Mouse (Mus musculus) ES-E14 (cell line): ENCODE results near the gene Pnlip. TPM values are rescaled to one million over a fixed set of nuclear protein-coding genes. Genes with fewer than 3 reads are reported as not detected.

ENCODE experiments used
- DNase-seq: peaks from one replicate; pipeline ENCODE4 v3.0.0-alpha.2; 2013; ENCODE audit warnings: low read depth, low spot score
- H3K27ac ChIP-seq: 2 replicates; pipeline ENCODE4 v1.5.1; 2012; ENCODE audit warnings: low read depth, mild to moderate bottlenecking, low read length, moderate library complexity, mixed read lengths; ENCODE audit not compliant: poor library complexity, insufficient read depth, severe bottlenecking
- H3K36me3 ChIP-seq: 2 replicates; pipeline ENCODE4 v1.6.1; 2012; ENCODE audit warnings: mild to moderate bottlenecking, low read length, moderate library complexity, mixed read lengths; ENCODE audit not compliant: control insufficient read depth, poor library complexity, insufficient read depth, severe bottlenecking
- H3K4me1 ChIP-seq, 2 experiments: fragments of 150-350 bp in 1 of 2; sonication (generic) in 1 of 2; 2 replicates each; pipeline ENCODE4 v1.6.1; 2012; ENCODE audit warnings: low read length in 2 of 2, mild to moderate bottlenecking in 1 of 2, mixed read lengths in 1 of 2; ENCODE audit not compliant: control insufficient read depth in 2 of 2, insufficient read depth in 2 of 2, poor library complexity in 1 of 2
- H3K4me3 ChIP-seq, 2 experiments: fragments of 150-350 bp in 1 of 2; sonication (generic) in 1 of 2; 2 replicates each; pipeline ENCODE4 v1.5.1; 2012; ENCODE audit warnings: low read length in 2 of 2, low read depth in 1 of 2, mild to moderate bottlenecking in 1 of 2, mixed read lengths in 1 of 2; ENCODE audit not compliant: insufficient read depth in 1 of 2, poor library complexity in 1 of 2, severe bottlenecking in 1 of 2
- H3K9ac ChIP-seq: 2 replicates; pipeline ENCODE4 v1.6.1; 2012; ENCODE audit warnings: low read depth, mild to moderate bottlenecking, low read length, mixed read lengths; ENCODE audit not compliant: poor library complexity, insufficient read depth, severe bottlenecking
- H3K9me3 ChIP-seq: fragments of 150-350 bp; sonication (generic); 2 replicates; pipeline ENCODE4 v1.6.1; 2012; ENCODE audit warnings: low read depth, mild to moderate bottlenecking, low read length; ENCODE audit not compliant: control insufficient read depth, insufficient read depth
- CHD2 ChIP-seq: IDR thresholded peaks from 2 replicates; pipeline ENCODE4 v1.6.1; 2014; ENCODE audit warnings: mild to moderate bottlenecking, low read depth, low read length, inconsistent platforms
- HCFC1 ChIP-seq: IDR thresholded peaks from 2 replicates; pipeline ENCODE4 v1.6.1; 2012; ENCODE audit warnings: low read length, inconsistent platforms, borderline replicate concordance; ENCODE audit not compliant: insufficient read depth
- MAFK ChIP-seq: IDR thresholded peaks from 2 replicates; pipeline ENCODE4 v1.6.1; 2014; ENCODE audit warnings: mild to moderate bottlenecking, low read depth, low read length, inconsistent platforms; ENCODE audit not compliant: insufficient read depth
- ZC3H11A ChIP-seq: IDR thresholded peaks from 2 replicates; pipeline ENCODE4 v1.6.1; 2012; ENCODE audit warnings: low read depth, mild to moderate bottlenecking, inconsistent platforms, low read length, borderline replicate concordance
- ZNF384 ChIP-seq: IDR thresholded peaks from 2 replicates; pipeline ENCODE4 v1.6.1; 2012; ENCODE audit warnings: low read depth, low read length, inconsistent platforms
- in situ Hi-C, 2 experiments: fragments of 600-800 bp; cut with MboI; formaldehyde crosslinking; loops; one replicate each; pipeline ENCODE4 v1.15.1; 2025; ENCODE audit warnings: low sequenced_read_pairs in 2 of 2, inconsistent platforms in 1 of 2; ENCODE audit not compliant: unreplicated experiment in 2 of 2
- total RNA-seq: library from RNA; depleted of rRNA; stranded (reverse); fragments of 300-350 nt; gene quantifications from 2 replicates; pipeline ENCODE4 v1.2.3, GENCODE M21; 2012; rRNA removed

The Pnlip gene
- 0.53 and 0.89 TPM in 2 replicates for total RNA-seq

DNA sequence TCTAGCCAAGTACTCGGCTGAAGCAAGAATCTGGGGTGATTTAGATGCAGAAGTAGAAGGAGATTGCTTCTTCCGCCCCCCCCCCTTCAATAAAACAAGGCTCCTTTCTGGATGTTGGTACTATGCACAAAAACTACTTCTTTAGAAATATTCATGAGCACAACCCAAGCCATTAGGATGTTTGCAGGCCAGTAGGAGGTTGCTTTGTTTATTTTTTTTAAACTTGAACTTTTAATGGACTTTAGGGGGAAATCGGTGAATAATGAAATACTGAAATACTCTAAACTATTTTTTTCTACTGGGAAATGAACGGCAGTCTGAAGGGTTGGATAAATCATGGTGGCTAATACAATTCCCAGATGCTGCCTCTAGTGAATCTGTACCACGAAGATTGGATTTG, at the start of gene Pnlip:
Gene Pnlip, plus strand, starts transcription at position 301 of the 400 bp plus-strand sequence.
- Histone ChIP-seq H3K4me1 (no peaks in the 10 kb centered on the region), H3K9me3 (no peaks in the 10 kb centered on the region), H3K4me3 (no peak within 1 kb of the TSS), H3K9ac (no peak within 1 kb of the TSS), H3K27ac (no peak within 1 kb of the TSS), H3K36me3 (no peaks in the 10 kb centered on the region)
- no peak for DNase-seq
- TF ChIP-seq ZC3H11A: no peak
- no peak for TF ChIP-seq MAFK
- TF ChIP-seq CHD2: no peak
- no peak for TF ChIP-seq HCFC1
- TF ChIP-seq ZNF384: no peak
- in situ Hi-C loops: no loop called here

DNA sequence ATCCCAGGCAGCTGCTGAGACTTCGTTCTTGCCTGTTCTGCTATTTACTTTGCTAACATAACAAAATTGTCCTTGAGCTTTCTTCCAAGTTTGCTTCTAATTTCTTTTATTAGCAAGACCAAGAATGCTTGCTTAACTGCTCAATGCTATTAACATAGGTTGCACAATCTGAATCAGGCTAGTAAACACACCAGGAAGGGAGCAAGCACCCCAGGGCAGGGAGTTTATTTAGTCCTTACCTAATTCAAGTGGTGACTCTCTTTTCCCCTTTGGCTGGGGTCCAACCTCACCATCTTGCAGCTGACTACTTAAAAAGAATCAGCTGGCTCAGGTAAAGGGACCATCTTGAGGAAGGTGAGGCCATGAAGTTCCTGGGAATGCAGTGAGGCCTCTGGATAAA, 42.6 kb upstream of the Pnlip start:
- TF ChIP-seq CHD2 (no peak), HCFC1 (no peak), ZNF384 (no peak), ZC3H11A (no peak), MAFK (no peak)
- H3K9me3 ChIP-seq: no peaks in the 10 kb centered on the region
- H3K9ac ChIP-seq: no peak overlapping the region
- H3K4me1 ChIP-seq: peaks cover 0 to 4% of the 10 kb centered on the region in 2 experiments; a peak in 1 of 4 replicates
- in situ Hi-C loops: no loop called here
- no peaks in the 10 kb centered on the region for H3K36me3 ChIP-seq
- H3K4me3 ChIP-seq: no peak overlapping the region
- DNase-seq: no peak
- H3K27ac ChIP-seq: no peak overlapping the region

GRCm38 (mm10) chr19:58612745-58613144, 39.6 kb upstream of the Pnlip start:
- Histone ChIP-seq H3K4me3 (no peak overlapping the region), H3K9ac (no peak overlapping the region), H3K36me3 (no peaks in the 10 kb centered on the region), H3K27ac (no peak overlapping the region), H3K4me1 (no peaks in the 10 kb centered on the region), H3K9me3 (no peaks in the 10 kb centered on the region)
- DNase-seq: no peak
- in situ Hi-C loops: no loop called here
- TF ChIP-seq CHD2: no peak
- TF ChIP-seq ZNF384: no peak
- no peak for TF ChIP-seq MAFK

DNA sequence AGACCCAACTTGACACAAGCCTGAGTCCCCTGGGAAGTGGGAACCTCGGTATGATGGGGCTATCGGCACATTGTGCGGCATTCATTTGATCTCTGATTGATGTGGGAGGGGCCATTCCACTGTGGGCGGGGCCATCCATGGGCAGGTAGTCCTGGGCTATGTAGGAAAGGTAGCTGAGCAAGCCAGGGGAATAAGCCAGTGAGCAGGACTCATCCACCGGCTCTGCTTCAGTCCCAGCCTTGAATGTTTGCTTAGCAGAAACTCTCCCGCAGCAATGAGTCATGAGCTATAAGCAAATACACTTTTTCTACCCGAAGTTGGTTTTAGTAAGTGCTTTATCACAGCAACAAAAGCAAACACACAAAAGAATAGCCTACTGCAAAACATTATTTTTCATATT, 35.7 kb upstream of the Pnlip start:
- H3K27ac ChIP-seq: no peak overlapping the region
- no peak for DNase-seq
- H3K9me3 ChIP-seq: no peaks in the 10 kb centered on the region
- no peak overlapping the region for H3K4me3 ChIP-seq
- H3K36me3 ChIP-seq: no peaks in the 10 kb centered on the region
- in situ Hi-C loops: no loop called here
- H3K4me1 ChIP-seq: no peaks in the 10 kb centered on the region
- no peak for TF ChIP-seq ZNF384
- no peak for TF ChIP-seq MAFK
- TF ChIP-seq HCFC1: no peak
- no peak for TF ChIP-seq ZC3H11A
- no peak for TF ChIP-seq CHD2
- no peak overlapping the region for H3K9ac ChIP-seq

DNA sequence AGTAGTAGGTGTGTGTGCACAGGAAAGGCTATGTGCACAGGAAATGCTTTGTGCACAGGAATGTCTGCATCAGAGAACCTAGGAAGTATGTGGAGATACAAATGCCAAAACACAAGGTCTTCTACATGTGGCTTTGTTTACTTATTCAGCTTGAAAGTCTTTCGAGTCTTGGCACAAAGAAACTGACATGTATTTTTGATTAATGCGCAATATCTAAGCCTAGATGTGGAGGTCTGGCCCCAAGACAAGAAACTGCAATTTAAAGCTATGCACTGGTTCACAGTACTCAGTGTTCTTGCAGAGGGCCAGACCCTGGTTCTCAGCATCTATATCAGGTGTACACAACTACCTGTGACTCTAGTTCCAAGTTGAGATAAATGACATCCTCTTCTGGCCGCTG, 31.6 kb upstream of the Pnlip start:
- TF ChIP-seq MAFK (no peak), CHD2 (no peak), ZNF384 (no peak), ZC3H11A (no peak), HCFC1 (no peak)
- no peak for DNase-seq
- in situ Hi-C loops: no loop called here

More for the DNA sequence above, 31.6 kb upstream of the Pnlip start:
- H3K4me1 ChIP-seq: no peaks in the 10 kb centered on the region
- H3K9me3 ChIP-seq: no peaks in the 10 kb centered on the region
- no peak overlapping the region for H3K9ac ChIP-seq
- no peaks in the 10 kb centered on the region for H3K36me3 ChIP-seq
- H3K27ac ChIP-seq: no peak overlapping the region
- no peak overlapping the region for H3K4me3 ChIP-seq
